Mouse (Mus musculus) spleen, postnatal 0 days (tissue): ENCODE measurements around the gene Tlnrd1. TPM values are rescaled to one million over a fixed set of nuclear protein-coding genes. Genes with fewer than 3 reads are reported as not detected.

ENCODE experiments used
- polyA plus RNA-seq: library from polyadenylated mRNA; unstranded; fragments of >200 nt; fragmentation: Nextera tagmentation; extraction: Ambion mirVana; gene quantifications from 2 replicates; pipeline ENCODE4 v1.2.1, GENCODE M21; 2015

The Tlnrd1 gene
- polyA plus RNA-seq, result 13.4 and 13.7 TPM in 2 replicates

GRCm38 (mm10) chr7:83884021-83884658 is at the start of gene Tlnrd1, which contains the start of gene Mesd:
Gene Tlnrd1, minus strand, starts transcription at chr7:83884305.
Gene Mesd, plus strand, starts transcription at chr7:83884466.

Other genes with a start within 250 kb of the Tlnrd1 start
- 16.8 and 22.3 TPM in 2 replicates for gene Il16, start 138.6 kb downstream of the Tlnrd1 start, polyA plus RNA-seq
- gene Cfap161, start 89.4 kb downstream of the Tlnrd1 start, polyA plus RNA-seq, result 0.18 TPM in 1 of 2 replicates, not detected in the other
- 57.4 and 58.8 TPM in 2 replicates for gene Mesd, start 161 bp upstream of the Tlnrd1 start, polyA plus RNA-seq
- gene Cemip, start 202.2 kb upstream of the Tlnrd1 start, polyA plus RNA-seq, result 0.52 and 0.57 TPM in 2 replicates